Mouse (Mus musculus) myocyte (in vitro differentiated cells): Measurements from ENCODE around the gene Nbl1.

Experiments used
- MYOG ChIP-seq, 3 experiments: IDR thresholded peaks; one replicate each; pipeline ENCODE4 v1.6.1; 2011; ENCODE audit warnings: control low read depth in 2 of 3, low read depth in 2 of 3, mild to moderate bottlenecking in 2 of 3; ENCODE audit not compliant: insufficient read length in 2 of 3, control insufficient read depth in 1 of 3, insufficient read depth in 1 of 3
- POLR2AphosphoS2 ChIP-seq: IDR thresholded peaks from one replicate; pipeline ENCODE4 v1.6.1; 2011; ENCODE audit warnings: low read depth, control low read depth; ENCODE audit not compliant: insufficient read length
- TCF12 ChIP-seq: IDR thresholded peaks from one replicate; pipeline ENCODE4 v1.6.1; 2011; ENCODE audit warnings: mild to moderate bottlenecking, control low read depth; ENCODE audit not compliant: poor library complexity, insufficient read depth, severe bottlenecking

GRCm38 (mm10) chr4:139086037-139086436 is 6.8 kb downstream of the Nbl1 start:
- TF ChIP-seq MYOG (IDR thresholded peaks at IDR 0.05; ENCODE audit: control insufficient read depth in 1 of 3, insufficient read depth in 1 of 3, insufficient read length in 2 of 3, low read depth in 2 of 3) = no peak
- no peak for TF ChIP-seq POLR2AphosphoS2
- TF ChIP-seq TCF12 = no peak
